In the genomic region with DNA sequence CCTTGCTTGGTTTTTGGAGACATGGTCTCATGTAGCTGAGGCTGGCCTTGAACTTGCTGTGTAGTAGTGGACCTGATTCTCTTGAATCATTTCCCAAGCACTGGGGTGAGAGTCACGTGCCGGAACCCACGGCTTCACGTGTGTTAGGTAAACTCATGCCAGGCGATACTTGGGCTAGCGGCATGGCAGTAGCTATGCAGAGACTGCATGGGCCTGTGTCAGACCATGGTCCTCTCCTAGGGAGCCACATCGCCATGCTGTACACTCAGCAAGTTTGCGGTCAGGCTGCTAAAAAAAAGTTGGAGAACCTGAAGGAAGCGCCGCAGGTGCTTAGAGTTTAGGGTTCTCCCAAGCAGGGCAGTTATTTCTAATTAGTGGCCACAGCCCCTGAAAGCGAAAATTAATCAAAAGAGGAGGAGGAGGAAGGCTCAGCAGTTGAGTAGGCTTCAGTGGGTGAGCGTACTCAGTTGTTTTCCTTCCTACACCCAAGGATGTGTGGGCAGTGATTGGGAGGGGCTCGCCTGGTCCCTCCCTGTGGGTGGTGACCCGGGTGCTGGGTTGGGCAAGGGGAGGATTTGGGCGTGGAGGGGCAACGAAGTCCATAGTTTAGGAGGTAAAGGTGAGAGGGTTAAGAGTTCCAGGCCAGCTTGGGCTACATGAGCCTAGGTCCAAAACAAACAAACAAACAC, we compare ENCODE assay signal across 7 mouse cellular contexts. TPM values are rescaled to one million over a fixed set of nuclear protein-coding genes. Genes with fewer than 3 reads are reported as not detected.
DNase-seq lines count a peak whose midpoint lies in the region; ATAC-seq and TF ChIP-seq lines count a peak whose summit lies in the region.

No protein-coding gene starts in this region.

- H3K36me3 ChIP-seq in ES-E14 (ENCODE audit: control insufficient read depth, insufficient read depth, low read length, poor library complexity, severe bottlenecking), result peaks cover 17% of the 10 kb centered on the region; the same call in 1 of the 2 replicates
- no peaks in the 10 kb centered on the region for H3K36me3 ChIP-seq in hindbrain, postnatal 0 days (ENCODE audit: insufficient read depth, low read length)
- no peaks in the 10 kb centered on the region for H3K36me3 ChIP-seq in liver, embryonic 13.5 days

- no peaks in the 10 kb centered on the region for H3K9me3 ChIP-seq in ES-E14 (ENCODE audit: control insufficient read depth, insufficient read depth, low read depth, low read length)
- H3K9me3 ChIP-seq in hindbrain, postnatal 0 days (ENCODE audit: low read length), result no peaks in the 10 kb centered on the region
- peaks cover 7% of the 10 kb centered on the region; the same call in 1 of the 2 replicates for H3K9me3 ChIP-seq in liver, embryonic 13.5 days (replicated peaks)

- H3K9ac ChIP-seq in ES-E14 (ENCODE audit: insufficient read depth, low read depth, low read length, poor library complexity, severe bottlenecking), result no peak overlapping the region
- H3K9ac ChIP-seq in hindbrain, postnatal 0 days (replicated peaks; ENCODE audit: low read length), result 0 out of 2 replicates have a peak overlapping the region, but pooled peaks have one; percentile 96
- H3K9ac ChIP-seq in liver, embryonic 13.5 days, result peak overlapping the region; percentile 59

- in situ Hi-C loops in ES-E14 (cut with MboI; ENCODE audit: low sequenced_read_pairs in 2 of 2, unreplicated experiment in 2 of 2), result no loop called here

- H3K27me3 ChIP-seq in hindbrain, postnatal 0 days (ENCODE audit: insufficient read depth, low read length), result no peaks in the 10 kb centered on the region
- H3K27me3 ChIP-seq in liver, embryonic 13.5 days, result no peaks in the 10 kb centered on the region

- 63% methylated on average over 16 of the region's 16 CpGs for WGBS in hindbrain, postnatal 0 days
- WGBS in liver, embryonic 13.5 days (ENCODE audit: insufficient replicate concordance), result 49% methylated on average over 16 of the region's 16 CpGs

- TF ChIP-seq CTCF in hindbrain, postnatal 0 days (IDR thresholded peaks at IDR 0.05; ENCODE audit: low read depth), result no peak

- H3K4me3 ChIP-seq in ES-E14 (ENCODE audit: insufficient read depth in 1 of 2, low read depth in 1 of 2, low read length in 2 of 2, poor library complexity in 1 of 2, severe bottlenecking in 1 of 2), result peak overlapping the region; percentile 14 to 71; a peak in 3 of 4 replicates
- peak overlapping the region; percentile 97 for H3K4me3 ChIP-seq in hindbrain, postnatal 0 days (ENCODE audit: low read length)
- peak overlapping the region; percentile 87 for H3K4me3 ChIP-seq in liver, embryonic 13.5 days (replicated peaks)

- H3K4me2 ChIP-seq in hindbrain, postnatal 0 days (ENCODE audit: low read depth, low read length), result peak overlapping the region; percentile 73
- H3K4me2 ChIP-seq in liver, embryonic 13.5 days, result peak overlapping the region; percentile 98

- H3K27ac ChIP-seq in ES-E14 (ENCODE audit: insufficient read depth, low read depth, low read length, poor library complexity, severe bottlenecking), result no peak overlapping the region
- H3K27ac ChIP-seq in hindbrain, postnatal 0 days, result no peak overlapping the region
- peak overlapping the region; percentile 68 for H3K27ac ChIP-seq in liver, embryonic 13.5 days

- ATAC-seq in hindbrain, postnatal 0 days, result no peak
- peak; percentile 74 for ATAC-seq in liver, embryonic 13.5 days (ENCODE audit: low read depth)

- H3K4me1 ChIP-seq in ES-E14 (ENCODE audit: control insufficient read depth in 2 of 2, insufficient read depth in 2 of 2, low read length in 2 of 2, poor library complexity in 1 of 2), result peaks cover 0 to 29% of the 10 kb centered on the region in 2 experiments; a peak in 2 of 4 replicates
- H3K4me1 ChIP-seq in hindbrain, postnatal 0 days (ENCODE audit: insufficient read depth, low read length), result peaks cover 32% of the 10 kb centered on the region
- peaks cover 49% of the 10 kb centered on the region for H3K4me1 ChIP-seq in liver, embryonic 13.5 days (replicated peaks)

- no peak for DNase-seq in ES-E14 (ENCODE audit: low read depth, low spot score)
- peak; percentile 86 for DNase-seq in adrenal gland, postnatal 10 days
- DNase-seq in gastrocnemius, adult 8-10 months (ENCODE audit: low spot score in 2 of 2), result peak; percentile 23 to 37
- no peak for DNase-seq in hindbrain, postnatal 0 days (ENCODE audit: low spot score)
- DNase-seq in liver, embryonic 13.5 days, result peak; percentile 70
- DNase-seq in naive thymus-derived CD4-positive, alpha-beta T cell, adult 2 months (ENCODE audit: low read depth), result peak; percentile 62
- peak; percentile 33 to 57 for DNase-seq in thymus, postnatal 36 days

TF ChIP-seq in ES-E14, 5 proteins besides CTCF, POLR2A, EP300 and RAD21:
- TF ChIP-seq HCFC1 (IDR thresholded peaks at IDR 0.05; ENCODE audit: borderline replicate concordance, insufficient read depth, low read length) (no peak), ZNF384 (IDR thresholded peaks at IDR 0.05; ENCODE audit: low read depth, low read length) (no peak), CHD2 (IDR thresholded peaks at IDR 0.05; ENCODE audit: low read depth, low read length) (no peak), ZC3H11A (IDR thresholded peaks at IDR 0.05; ENCODE audit: borderline replicate concordance, low read depth, low read length) (no peak), MAFK (IDR thresholded peaks at IDR 0.05; ENCODE audit: insufficient read depth, low read depth, low read length) (no peak)

RNA-seq across cellular contexts. Expression of gene Bri3, which starts 10.0 kb away (rescaled TPM):
- 21.9 and 26.4 TPM in 2 replicates for total RNA-seq in ES-E14 (2012; rRNA removed)
- total RNA-seq in adrenal gland, postnatal 10 days (2021), result 100 to 1,000 TPM; 116 to 124 TPM
- 10 to 100 TPM; 35.7 to 43.3 (median 40.9) TPM for total RNA-seq in gastrocnemius, adult 8-10 months (2022)
- total RNA-seq in hindbrain, postnatal 0 days (2014; rRNA removed), result 18.2 and 22.1 TPM in 2 replicates
- polyA plus RNA-seq in hindbrain, postnatal 0 days (2015; fragmentation: Nextera tagmentation; extraction: Ambion mirVana), result 113 and 114 TPM in 2 replicates
- 25.1 and 25.4 TPM in 2 replicates for polyA plus RNA-seq in liver, embryonic 13.5 days (2015; fragmentation: Nextera tagmentation; extraction: Ambion mirVana)

RNA-seq across cellular contexts. Expression of gene Tecpr1, which starts 30.9 kb away (rescaled TPM):
- 18.3 and 22.1 TPM in 2 replicates for total RNA-seq in ES-E14 (2012; rRNA removed)
- 10 to 100 TPM; 56.9 to 67.2 TPM for total RNA-seq in adrenal gland, postnatal 10 days (2021)
- total RNA-seq in gastrocnemius, adult 8-10 months (2022), result 10 to 100 TPM; 15.1 to 16.4 (median 15.7) TPM
- 66.2 and 77.5 TPM in 2 replicates for total RNA-seq in hindbrain, postnatal 0 days (2014; rRNA removed)
- 34.1 and 34.7 TPM in 2 replicates for polyA plus RNA-seq in hindbrain, postnatal 0 days (2015; fragmentation: Nextera tagmentation; extraction: Ambion mirVana)
- polyA plus RNA-seq in liver, embryonic 13.5 days (2015; fragmentation: Nextera tagmentation; extraction: Ambion mirVana), result 2.8 and 3.2 TPM in 2 replicates

Comparison
In these comparisons a context has a peak if more than half of its experiments do, and no peak if none do; other contexts are left out.
1. DNase-seq: peak in adrenal gland, postnatal 10 days (single experiment), gastrocnemius, adult 8-10 months (2 of 2), liver, embryonic 13.5 days (single experiment), naive thymus-derived CD4-positive, alpha-beta T cell, adult 2 months (single experiment) and thymus, postnatal 36 days (2 of 2); none in ES-E14 (single experiment) and hindbrain, postnatal 0 days (single experiment).
2. H3K4me3 ChIP-seq: peak in every context shown above with its lines; median percentile 97 in hindbrain, postnatal 0 days; 87 in liver, embryonic 13.5 days; 42 in ES-E14.